Mouse (Mus musculus) ES-Bruce4 (cell line): ENCODE measurements around the gene Gsta2.

Experiments
- CTCF ChIP-seq: IDR thresholded peaks from one replicate; pipeline ENCODE4 v1.8.1; 2011; ENCODE audit warnings: low read depth, low read length
- EP300 ChIP-seq: IDR thresholded peaks from 2 replicates; pipeline ENCODE4 v1.6.1; 2011; ENCODE audit warnings: low read depth, low read length; ENCODE audit not compliant: insufficient read depth
- POLR2A ChIP-seq: IDR thresholded peaks from one replicate; pipeline ENCODE4 v1.8.1; 2011; ENCODE audit warnings: low read length; ENCODE audit not compliant: insufficient read depth

GRCm38 (mm10) chr9:78372827-78373504 is 17.4 kb upstream of the Gsta2 start:
- TF ChIP-seq POLR2A (no peak), CTCF (no peak), EP300 (no peak)
